Mouse (Mus musculus): ENCODE results near the gene Lix1l. TPM values are rescaled to one million over a fixed set of nuclear protein-coding genes. Genes with fewer than 3 reads are reported as not detected.

Gene Lix1l
- 4.6 and 5.2 TPM in 2 replicates for polyA plus RNA-seq (2015; fragmentation: Nextera tagmentation; extraction: Ambion mirVana)

GRCm38 (mm10) chr3:96600639-96601250 is at the start of gene Lix1l:
Gene Lix1l (plus strand): TSS chr3:96601149.
- H3K4me1 ChIP-seq, result peaks cover 74% of the 10 kb centered on the region
- ATAC-seq (ENCODE audit: extremely low read depth, insufficient number of reproducible peaks, low FRiP score, low TSS enrichment), result peak; percentile 69
- WGBS, result under 1% methylated on average over 27 of the region's 27 CpGs

GRCm38 (mm10) chr3:96551203-96551602 is 49.7 kb upstream of the Lix1l start:
- Histone ChIP-seq H3K27me3 (replicated peaks) (no peaks in the 10 kb centered on the region), H3K9ac (peak overlapping the region; percentile 69), H3K36me3 (no peaks in the 10 kb centered on the region), H3K4me1 (peaks cover 62% of the 10 kb centered on the region), H3K27ac (replicated peaks) (0 out of 2 replicates have a peak overlapping the region, but pooled peaks have one; percentile 37), H3K9me3 (no peaks in the 10 kb centered on the region), H3K4me2 (peak overlapping the region; percentile 12; the same call in 1 of the 2 replicates), H3K4me3 (no peak overlapping the region)
- WGBS, result 15% methylated on average over 8 of the region's 8 CpGs
- no peak for ATAC-seq (ENCODE audit: extremely low read depth, insufficient number of reproducible peaks, low FRiP score, low TSS enrichment)

More at GRCm38 (mm10) chr3:96600639-96601250, at the start of gene Lix1l:
- Histone ChIP-seq H3K4me2 (peak within 1 kb of the TSS; percentile 72), H3K9ac (peak within 1 kb of the TSS; percentile 97), H3K9me3 (no peaks in the 10 kb centered on the region), H3K27ac (replicated peaks) (peak within 1 kb of the TSS; percentile 99), H3K36me3 (peaks cover 18% of the 10 kb centered on the region), H3K27me3 (replicated peaks) (no peaks in the 10 kb centered on the region), H3K4me3 (peak within 1 kb of the TSS; percentile 83)

- WGBS, result 62% methylated on average over 7 of the region's 7 CpGs
- Histone ChIP-seq H3K4me1 (peaks cover 64% of the 10 kb centered on the region), H3K9me3 (no peaks in the 10 kb centered on the region), H3K27me3 (replicated peaks) (no peaks in the 10 kb centered on the region), H3K9ac (peak overlapping the region; percentile 69; the same call in 1 of the 2 replicates), H3K36me3 (no peaks in the 10 kb centered on the region), H3K27ac (replicated peaks) (0 out of 2 replicates have a peak overlapping the region, but pooled peaks have one; percentile 37), H3K4me2 (no peak overlapping the region), H3K4me3 (no peak overlapping the region)
- ATAC-seq (ENCODE audit: extremely low read depth, insufficient number of reproducible peaks, low FRiP score, low TSS enrichment), result no peak
Observed at GRCm38 (mm10) chr3:96551890-96552289, 49.1 kb upstream of the Lix1l start.

GRCm38 (mm10) chr3:96553601-96554000 is 47.3 kb upstream of the Lix1l start:
- no peaks in the 10 kb centered on the region for H3K27me3 ChIP-seq (replicated peaks)
- no peaks in the 10 kb centered on the region for H3K9me3 ChIP-seq
- no peak for ATAC-seq (ENCODE audit: extremely low read depth, insufficient number of reproducible peaks, low FRiP score, low TSS enrichment)
- H3K36me3 ChIP-seq, result no peaks in the 10 kb centered on the region
- no peak overlapping the region for H3K9ac ChIP-seq
- no peak overlapping the region for H3K4me3 ChIP-seq
- WGBS, result 67% methylated on average over 6 of the region's 6 CpGs
- H3K4me2 ChIP-seq, result no peak overlapping the region
- H3K27ac ChIP-seq (replicated peaks), result no peak overlapping the region
- H3K4me1 ChIP-seq, result peaks cover 59% of the 10 kb centered on the region

- H3K4me2 ChIP-seq, result no peak overlapping the region
- no peak for ATAC-seq (ENCODE audit: extremely low read depth, insufficient number of reproducible peaks, low FRiP score, low TSS enrichment)
- peaks cover 53% of the 10 kb centered on the region for H3K4me1 ChIP-seq
- H3K27me3 ChIP-seq (replicated peaks), result no peaks in the 10 kb centered on the region
- no peak overlapping the region for H3K9ac ChIP-seq
- H3K27ac ChIP-seq (replicated peaks), result peak overlapping the region; percentile 99
- H3K36me3 ChIP-seq, result peaks cover 6% of the 10 kb centered on the region
- H3K4me3 ChIP-seq, result no peak overlapping the region
- 84% methylated on average over 6 of the region's 6 CpGs for WGBS
- H3K9me3 ChIP-seq, result no peaks in the 10 kb centered on the region
Observed at GRCm38 (mm10) chr3:96554251-96554650, 46.7 kb upstream of the Lix1l start.

GRCm38 (mm10) chr3:96555041-96555596 is 45.8 kb upstream of the Lix1l start:
- Histone ChIP-seq H3K36me3 (peaks cover 15% of the 10 kb centered on the region), H3K27ac (replicated peaks) (peak overlapping the region; percentile 99), H3K9me3 (no peaks in the 10 kb centered on the region), H3K27me3 (replicated peaks) (no peaks in the 10 kb centered on the region), H3K4me1 (peaks cover 51% of the 10 kb centered on the region), H3K4me2 (peak overlapping the region; percentile 93), H3K9ac (peak overlapping the region; percentile 75), H3K4me3 (no peak overlapping the region)
- ATAC-seq (ENCODE audit: extremely low read depth, insufficient number of reproducible peaks, low FRiP score, low TSS enrichment), result no peak
- WGBS, result 23% methylated on average over 12 of the region's 12 CpGs

GRCm38 (mm10) chr3:96555999-96556614 is 44.8 kb upstream of the Lix1l start:
- Histone ChIP-seq H3K9ac (peak overlapping the region; percentile 86), H3K27me3 (replicated peaks) (no peaks in the 10 kb centered on the region), H3K36me3 (peaks cover 24% of the 10 kb centered on the region), H3K4me2 (peak overlapping the region; percentile 93), H3K4me1 (peaks cover 52% of the 10 kb centered on the region), H3K27ac (replicated peaks) (peak overlapping the region; percentile 99), H3K9me3 (no peaks in the 10 kb centered on the region), H3K4me3 (peak overlapping the region; percentile 96)
- no peak for ATAC-seq (ENCODE audit: extremely low read depth, insufficient number of reproducible peaks, low FRiP score, low TSS enrichment)
- WGBS, result 69% methylated on average over 15 of the region's 15 CpGs

GRCm38 (mm10) chr3:96556651-96557635 is 44.0 kb upstream of the Lix1l start:
- WGBS, result 3% methylated on average over 22 of the region's 22 CpGs
- peak overlapping the region; percentile 86 for H3K9ac ChIP-seq
- H3K9me3 ChIP-seq, result no peaks in the 10 kb centered on the region
- peaks cover 51% of the 10 kb centered on the region for H3K4me1 ChIP-seq
- H3K27me3 ChIP-seq (replicated peaks), result no peaks in the 10 kb centered on the region
- peak overlapping the region; percentile 93 for H3K4me2 ChIP-seq
- H3K36me3 ChIP-seq, result peaks cover 32% of the 10 kb centered on the region
- ATAC-seq (ENCODE audit: extremely low read depth, insufficient number of reproducible peaks, low FRiP score, low TSS enrichment), result no peak
- peak overlapping the region; percentile 99 for H3K27ac ChIP-seq (replicated peaks)
- H3K4me3 ChIP-seq, result peak overlapping the region; percentile 96

- H3K4me2 ChIP-seq, result peak within 1 kb of the TSS; percentile 93
- ATAC-seq (ENCODE audit: extremely low read depth, insufficient number of reproducible peaks, low FRiP score, low TSS enrichment), result peak; percentile 98
- peak within 1 kb of the TSS; percentile 100 for H3K9ac ChIP-seq
- no peaks in the 10 kb centered on the region for H3K27me3 ChIP-seq (replicated peaks)
- peak within 1 kb of the TSS; percentile 99 for H3K27ac ChIP-seq (replicated peaks)
- under 1% methylated on average over 26 of the region's 26 CpGs for whole genome bisulfite sequencing
- H3K36me3 ChIP-seq, result peaks cover 32% of the 10 kb centered on the region
- H3K4me1 ChIP-seq, result peaks cover 51% of the 10 kb centered on the region
- peak within 1 kb of the TSS; percentile 96 for H3K4me3 ChIP-seq
- H3K9me3 ChIP-seq, result no peaks in the 10 kb centered on the region
Observed at GRCm38 (mm10) chr3:96557694-96558093, 43.3 kb upstream of the Lix1l start, which contains the start of gene Txnip. Gene Txnip (plus strand): TSS chr3:96557957.

- Histone ChIP-seq H3K9ac (peak overlapping the region; percentile 100), H3K27ac (replicated peaks) (peak overlapping the region; percentile 99), H3K36me3 (peaks cover 32% of the 10 kb centered on the region), H3K4me3 (peak overlapping the region; percentile 96), H3K4me2 (peak overlapping the region; percentile 93), H3K27me3 (replicated peaks) (no peaks in the 10 kb centered on the region), H3K9me3 (no peaks in the 10 kb centered on the region), H3K4me1 (peaks cover 51% of the 10 kb centered on the region)
- WGBS, result under 1% methylated on average over 17 of the region's 17 CpGs
- no peak for ATAC-seq (ENCODE audit: extremely low read depth, insufficient number of reproducible peaks, low FRiP score, low TSS enrichment)
Observed at GRCm38 (mm10) chr3:96558159-96558558, 42.8 kb upstream of the Lix1l start.
